8 mouse cellular contexts compared by ENCODE assay signal in the genomic region with DNA sequence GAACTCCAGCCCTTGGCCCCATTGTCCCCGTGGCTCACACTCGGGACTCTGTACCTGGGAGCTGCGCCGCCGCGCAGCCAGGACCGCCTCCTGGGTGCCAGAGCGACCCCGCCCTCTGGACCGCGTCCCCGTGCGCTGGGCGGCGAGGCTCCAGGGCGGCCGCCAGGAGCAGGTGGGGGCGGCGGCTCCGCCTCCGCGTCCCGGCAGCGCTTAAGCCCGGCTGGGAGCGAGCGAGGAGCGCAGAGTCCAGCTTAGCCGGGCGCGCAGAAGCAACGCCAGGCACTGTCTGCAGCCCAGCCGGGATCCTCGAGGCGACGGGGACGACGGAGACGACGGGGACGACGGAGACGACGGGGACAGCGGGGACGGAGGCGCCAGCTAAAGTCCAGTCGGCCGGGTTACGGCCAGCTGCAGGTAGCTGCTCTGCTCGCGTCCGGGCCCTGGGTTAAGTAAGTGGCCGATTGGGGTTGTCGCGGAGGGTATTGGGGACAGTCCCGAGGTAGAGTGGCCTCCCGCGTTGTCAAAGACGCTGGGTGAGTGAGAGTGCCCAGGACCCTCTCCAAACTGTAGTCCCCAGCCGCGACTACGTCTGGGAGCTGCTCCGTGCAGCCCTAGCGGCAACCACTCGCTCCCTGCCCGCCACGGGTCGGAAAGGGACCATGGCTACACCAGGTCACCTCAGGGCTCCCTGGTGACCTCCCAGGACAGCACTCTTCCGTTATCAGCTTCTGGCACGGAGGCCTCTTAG. TPM values are rescaled to one million over a fixed set of nuclear protein-coding genes. Genes with fewer than 3 reads are reported as not detected.
DNase-seq lines count a peak whose midpoint lies in the region; ATAC-seq lines count a peak whose summit lies in the region.
"Had no signal": no experiment of that assay in that cellular context is flagged by ENCODE, and none has a peak within 500 bp of the region (broad histone marks: within the 10 kb centered on the region; RNA-seq: fewer than 3 reads in every experiment).

A gene (plus strand): TSS at position 157 of the 748 bp plus-strand sequence.

- H3K36me3 ChIP-seq in intestine, embryonic 15.5 days: no peaks in the 10 kb centered on the region
- H3K36me3 ChIP-seq in midbrain, embryonic 11.5 days (ENCODE audit: control insufficient read depth, insufficient read depth, low read length): no peaks in the 10 kb centered on the region
- H3K36me3 ChIP-seq in stomach, embryonic 15.5 days: no peaks in the 10 kb centered on the region

- peak; percentile 98 for ATAC-seq in intestine, embryonic 15.5 days
- peak; percentile 86 for ATAC-seq in midbrain, embryonic 11.5 days (ENCODE audit: low FRiP score)
- peak; percentile 93 for ATAC-seq in stomach, embryonic 15.5 days (ENCODE audit: insufficient read depth, low FRiP score, low read depth)

- H3K4me2 ChIP-seq in intestine, embryonic 15.5 days (replicated peaks): peak within 1 kb of the TSS; percentile 96
- peak within 1 kb of the TSS; percentile 94 for H3K4me2 ChIP-seq in midbrain, embryonic 11.5 days
- peak within 1 kb of the TSS; percentile 79 for H3K4me2 ChIP-seq in stomach, embryonic 15.5 days

- no peak within 1 kb of the TSS for H3K27ac ChIP-seq in intestine, embryonic 15.5 days
- no peak within 1 kb of the TSS for H3K27ac ChIP-seq in midbrain, embryonic 11.5 days (ENCODE audit: low read depth, low read length)
- H3K27ac ChIP-seq in stomach, embryonic 15.5 days: no peak within 1 kb of the TSS

- peaks cover 11% of the 10 kb centered on the region for H3K4me1 ChIP-seq in intestine, embryonic 15.5 days (replicated peaks)
- H3K4me1 ChIP-seq in midbrain, embryonic 11.5 days (ENCODE audit: control insufficient read depth, insufficient read depth, low read length): peaks cover 3% of the 10 kb centered on the region; the same call in 1 of the 2 replicates
- H3K4me1 ChIP-seq in stomach, embryonic 15.5 days: peaks cover 13% of the 10 kb centered on the region

- H3K9me3 ChIP-seq in intestine, embryonic 15.5 days: no peaks in the 10 kb centered on the region
- H3K9me3 ChIP-seq in midbrain, embryonic 11.5 days (ENCODE audit: control insufficient read depth, low read length): no peaks in the 10 kb centered on the region
- H3K9me3 ChIP-seq in stomach, embryonic 15.5 days: no peaks in the 10 kb centered on the region

- H3K9ac ChIP-seq in intestine, embryonic 15.5 days: peak within 1 kb of the TSS; percentile 54
- peak within 1 kb of the TSS; percentile 65 for H3K9ac ChIP-seq in midbrain, embryonic 11.5 days (ENCODE audit: low read length)
- H3K9ac ChIP-seq in stomach, embryonic 15.5 days: peak within 1 kb of the TSS; percentile 4; the same call in 1 of the 2 replicates

- DNase-seq in adrenal gland, postnatal 10 days: peak; percentile 86
- peak; percentile 71 to 81 for DNase-seq in cerebellum, postnatal 36 days
- peak; percentile 29 to 44 for DNase-seq in gastrocnemius, postnatal 4 days (ENCODE audit: low spot score in 2 of 2)
- DNase-seq in left cerebral cortex, postnatal 4 days: peak; percentile 28
- DNase-seq in midbrain, embryonic 11.5 days (ENCODE audit: low spot score, missing footprints): peak; percentile 95

- WGBS in intestine, embryonic 15.5 days: under 1% methylated on average over 69 of the region's 71 CpGs
- WGBS in midbrain, embryonic 11.5 days: under 1% methylated on average over 65 of the region's 71 CpGs
- WGBS in stomach, embryonic 15.5 days: under 1% methylated on average over 70 of the region's 71 CpGs

- peak within 1 kb of the TSS; percentile 53 for H3K4me3 ChIP-seq in intestine, embryonic 15.5 days (replicated peaks)
- H3K4me3 ChIP-seq in midbrain, embryonic 11.5 days (ENCODE audit: low read depth, low read length): peak within 1 kb of the TSS; percentile 47
- H3K4me3 ChIP-seq in stomach, embryonic 15.5 days (replicated peaks): peak within 1 kb of the TSS; percentile 53

- intact Hi-C loops in left cerebral cortex, postnatal 4 days (cut with DNase I): no loop called here

- H3K27me3 ChIP-seq in intestine, embryonic 15.5 days (replicated peaks): peaks cover 4% of the 10 kb centered on the region; the same call in 1 of the 2 replicates
- H3K27me3 ChIP-seq in midbrain, embryonic 11.5 days (ENCODE audit: control insufficient read depth, insufficient read depth, low read length): peaks cover 23% of the 10 kb centered on the region
- peaks cover 23% of the 10 kb centered on the region; the same call in 1 of the 2 replicates for H3K27me3 ChIP-seq in stomach, embryonic 15.5 days (replicated peaks)

RNA-seq across cellular contexts. Expression of the gene that starts here (rescaled TPM):
- total RNA-seq in adrenal gland, postnatal 10 days (2021): 1 to 10 TPM; 4.6 to 8.2 TPM
- 1 to 10 TPM; 7.1 to 7.5 TPM for total RNA-seq in gastrocnemius, postnatal 4 days (2021)
- polyA plus RNA-seq in intestine, embryonic 15.5 days (2015; fragmentation: Nextera tagmentation; extraction: Ambion mirVana): 1.1 and 1.9 TPM in 2 replicates
- total RNA-seq in left cerebral cortex, postnatal 4 days (2021): 10 to 100 TPM; 21.9 to 22.6 TPM
- polyA plus RNA-seq in midbrain, embryonic 11.5 days (2014; fragmentation: Nextera tagmentation; extraction: Ambion mirVana): 0.50 and 0.55 TPM in 2 replicates
- 0.89 and 1.2 TPM in 2 replicates for polyA plus RNA-seq in stomach, embryonic 15.5 days (2015; fragmentation: Nextera tagmentation; extraction: Ambion mirVana)
- total RNA-seq: hematopoietic stem cell, adult 5-6 weeks had no signal

Comparison
In these comparisons a context has a peak if more than half of its experiments do, and no peak if none do; other contexts are left out.
1. Peak in DNase-seq, ATAC-seq, H3K4me3 ChIP-seq, H3K9ac ChIP-seq and H3K4me2 ChIP-seq in midbrain, embryonic 11.5 days; RNA of the gene not detected or under 1 TPM.
2. DNase-seq: peak in every context shown above with its lines; median percentile 95 in midbrain, embryonic 11.5 days; 86 in adrenal gland, postnatal 10 days; 76 in cerebellum, postnatal 36 days; 36 in gastrocnemius, postnatal 4 days; 28 in left cerebral cortex, postnatal 4 days.
3. H3K9ac ChIP-seq: peak in every context shown above with its lines; median percentile 65 in midbrain, embryonic 11.5 days; 54 in intestine, embryonic 15.5 days; 4 in stomach, embryonic 15.5 days.